Mouse (Mus musculus): ENCODE measurements around the gene Rpl31.
A peak's percentile ranks its signal among the peaks of the same experiment; 100 is the strongest.

Gene Rpl31

DNA sequence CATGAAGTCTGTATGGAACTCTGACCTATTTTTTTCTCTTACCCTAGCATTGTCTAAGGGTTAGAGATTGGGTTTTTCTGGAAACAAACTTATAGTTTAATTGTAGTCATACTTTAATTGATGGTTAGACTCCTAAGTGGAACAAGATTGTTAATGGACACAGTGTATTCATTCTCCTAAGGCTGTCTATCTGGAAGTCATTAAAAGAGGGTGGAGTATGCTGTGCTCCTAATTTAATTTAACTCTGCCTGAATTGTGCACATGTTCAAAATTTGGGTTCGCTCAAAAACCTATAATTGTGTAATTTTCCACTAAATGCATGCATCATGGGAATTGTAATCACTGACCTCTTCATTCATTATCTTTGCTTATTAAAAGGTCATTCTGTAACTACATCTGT, 2.1 kb upstream of the Rpl31 start:
- no peak for DNase-seq (ENCODE audit: low read depth, low spot score)

DNA sequence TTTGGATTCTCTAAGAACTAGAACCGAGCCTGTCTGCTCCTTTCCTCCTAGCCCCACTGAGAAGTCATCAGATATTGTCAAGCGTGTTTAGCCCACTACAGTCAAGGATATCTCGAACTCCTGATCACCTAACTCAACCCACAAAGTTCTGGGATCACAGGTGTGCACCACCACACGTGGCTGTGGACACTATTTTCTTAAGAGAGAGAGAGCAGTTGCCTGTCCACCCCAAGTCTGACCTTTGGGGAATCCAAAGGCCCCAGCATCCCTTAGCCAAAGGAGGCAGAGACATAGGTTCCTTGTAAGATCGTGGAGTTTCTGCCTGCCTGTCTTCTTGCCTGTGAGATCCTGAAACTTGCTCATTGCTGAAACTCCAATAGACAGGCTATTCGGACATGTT, 597 bp upstream of the Rpl31 start:
- no peak for DNase-seq (ENCODE audit: low read depth, low spot score)

DNA sequence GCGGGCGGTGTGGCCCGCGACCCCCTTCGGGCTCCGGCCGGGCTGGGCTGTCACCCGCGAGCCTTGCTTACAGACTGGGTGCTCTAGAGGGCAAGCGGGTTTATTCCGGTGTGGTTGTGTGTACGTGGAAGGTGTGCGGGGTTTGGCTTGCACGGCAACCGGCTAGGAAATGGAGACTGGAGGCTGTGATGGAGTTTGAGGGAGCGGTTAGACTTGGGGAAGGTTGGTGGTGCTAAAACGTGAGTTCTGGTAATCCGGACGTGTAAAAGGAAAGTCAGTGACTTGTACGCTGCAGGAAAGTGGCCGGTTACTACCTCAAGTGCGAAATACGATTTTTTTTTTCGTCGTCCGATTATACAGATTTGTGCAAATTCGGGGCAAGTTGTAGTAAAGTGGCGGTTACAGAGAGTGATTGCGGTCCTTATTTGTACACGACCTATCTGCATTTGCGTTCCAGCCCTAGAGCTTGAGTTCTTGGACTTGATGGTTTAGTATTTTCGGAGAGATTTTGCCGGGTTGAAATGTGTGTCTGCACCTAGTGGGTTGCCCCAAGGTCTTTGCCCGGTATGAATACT, 712 bp downstream of the Rpl31 start:
- DNase-seq (ENCODE audit: low read depth, low spot score), result no peak

GRCm38 (mm10) chr1:39370431-39370830, 2.8 kb downstream of the Rpl31 start:
- DNase-seq (ENCODE audit: low read depth, low spot score), result no peak

- DNase-seq (ENCODE audit: low read depth, low spot score), result no peak
Observed at GRCm38 (mm10) chr1:39372220-39372843, 4.7 kb downstream of the Rpl31 start.

DNA sequence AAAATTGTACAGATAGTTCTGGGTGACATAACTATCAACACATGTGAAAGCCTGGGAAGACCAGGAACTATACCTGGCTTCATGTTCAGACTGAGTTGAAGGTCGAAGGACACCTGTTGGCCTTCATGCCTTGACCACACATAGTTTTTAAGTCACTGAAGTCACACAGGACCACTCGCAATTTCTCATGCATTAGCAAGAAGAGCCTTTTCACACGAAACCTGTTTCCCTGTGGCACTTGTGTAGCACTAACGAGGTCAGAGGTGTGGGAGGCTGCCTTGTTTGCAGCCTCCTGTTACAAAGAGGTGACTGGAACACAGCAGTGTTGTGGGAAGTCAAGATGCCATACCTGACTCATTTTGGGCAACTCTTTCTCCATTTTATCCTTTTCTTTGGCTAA, 5.7 kb downstream of the Rpl31 start:
- DNase-seq (ENCODE audit: low read depth, low spot score), result no peak

DNA sequence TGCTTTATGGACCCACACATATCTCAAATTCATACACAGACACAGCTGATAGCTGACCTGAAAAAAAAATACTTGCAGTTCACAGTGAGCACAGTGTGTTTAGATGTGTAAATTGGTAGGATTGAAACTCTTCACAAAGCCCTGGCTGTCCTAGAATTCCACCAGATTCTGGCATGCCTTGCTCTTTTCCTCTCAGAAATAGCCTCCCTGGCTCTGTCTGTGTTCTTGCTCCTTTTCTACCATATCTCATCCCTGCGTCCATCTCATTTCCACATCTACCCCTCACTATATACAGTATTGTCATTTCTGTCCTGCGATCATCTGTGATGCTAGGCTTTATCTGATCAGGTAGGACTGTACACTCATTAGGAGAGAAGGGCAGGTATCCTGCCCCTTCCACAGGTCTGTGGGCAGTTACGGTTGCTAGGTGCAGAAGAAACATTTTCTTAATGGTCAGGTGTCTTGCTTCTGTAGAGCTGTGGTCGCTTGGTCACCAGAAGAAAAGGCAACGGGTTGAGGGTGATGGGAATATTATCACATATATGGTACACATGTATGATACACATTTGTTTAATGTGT, 6.7 kb downstream of the Rpl31 start:
- no peak for DNase-seq (ENCODE audit: low read depth, low spot score)

- DNase-seq (ENCODE audit: low read depth, low spot score), result no peak
Observed at GRCm38 (mm10) chr1:39376121-39376520, 8.5 kb downstream of the Rpl31 start.

GRCm38 (mm10) chr1:39376726-39377240, 9.1 kb downstream of the Rpl31 start:
- no peak for DNase-seq (ENCODE audit: low read depth, low spot score)

GRCm38 (mm10) chr1:39378540-39378939, 10.9 kb downstream of the Rpl31 start:
- DNase-seq (ENCODE audit: low read depth, low spot score), result no peak

DNA sequence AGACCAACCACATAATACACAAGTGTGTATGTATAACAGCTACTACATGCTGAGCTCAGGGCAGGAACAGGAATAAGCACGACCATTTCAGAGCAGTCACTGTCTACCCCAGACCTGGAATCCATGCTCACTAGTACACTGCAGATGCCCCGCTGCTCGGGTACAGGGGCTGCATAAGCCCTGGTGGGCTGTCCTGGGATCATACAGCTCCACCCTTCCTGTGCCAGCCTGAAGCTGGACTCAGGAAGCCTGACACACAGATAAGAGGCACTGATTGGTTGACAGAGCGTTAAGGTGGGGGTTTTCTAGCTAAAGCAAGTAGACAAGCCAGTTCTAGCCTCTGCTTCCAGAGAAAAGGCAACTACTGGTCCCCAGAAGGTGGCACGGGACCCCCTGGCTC, 11.4 kb downstream of the Rpl31 start:
- DNase-seq (ENCODE audit: low read depth, low spot score), result no peak

DNA sequence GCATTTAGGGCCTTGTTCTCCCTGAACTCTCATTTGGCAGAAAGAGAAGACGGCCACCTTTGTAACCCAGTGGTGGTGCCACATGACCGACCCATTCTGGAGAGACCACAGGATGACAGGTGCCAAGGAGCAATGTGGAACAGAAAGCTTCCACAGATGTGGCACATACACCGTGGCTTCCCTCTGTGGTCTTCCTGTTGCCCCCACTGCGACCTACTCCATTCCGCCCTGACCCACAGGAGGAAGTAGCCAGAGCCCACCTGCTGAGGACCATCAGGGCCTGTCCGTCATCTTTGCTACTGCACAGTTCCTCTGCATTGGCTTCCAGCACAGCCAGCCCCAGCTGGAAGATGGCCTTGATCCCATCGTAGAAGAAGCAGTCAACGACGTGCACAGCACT, 13.4 kb downstream of the Rpl31 start:
- no peak for DNase-seq (ENCODE audit: low read depth, low spot score)

DNA sequence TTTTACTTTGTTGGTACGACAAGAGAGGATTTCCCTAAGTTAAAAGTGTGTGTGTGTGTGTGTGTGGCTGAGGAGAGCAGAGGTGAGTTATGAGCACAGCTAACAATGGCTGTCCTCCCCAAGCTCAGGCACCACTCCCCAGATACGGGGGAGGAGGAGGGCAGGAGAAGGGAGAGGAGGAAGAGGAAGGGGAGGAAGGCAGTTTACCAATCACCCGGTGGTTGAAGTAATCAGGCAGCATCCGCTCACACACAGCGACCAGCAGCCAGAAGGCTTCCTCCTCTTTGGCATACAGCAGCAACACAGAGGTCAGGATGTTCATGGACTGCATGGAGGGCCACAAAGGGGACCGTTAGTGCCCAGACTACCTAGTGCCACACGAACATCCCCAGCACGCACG, 17.3 kb downstream of the Rpl31 start:
- no peak for DNase-seq (ENCODE audit: low read depth, low spot score)

DNA sequence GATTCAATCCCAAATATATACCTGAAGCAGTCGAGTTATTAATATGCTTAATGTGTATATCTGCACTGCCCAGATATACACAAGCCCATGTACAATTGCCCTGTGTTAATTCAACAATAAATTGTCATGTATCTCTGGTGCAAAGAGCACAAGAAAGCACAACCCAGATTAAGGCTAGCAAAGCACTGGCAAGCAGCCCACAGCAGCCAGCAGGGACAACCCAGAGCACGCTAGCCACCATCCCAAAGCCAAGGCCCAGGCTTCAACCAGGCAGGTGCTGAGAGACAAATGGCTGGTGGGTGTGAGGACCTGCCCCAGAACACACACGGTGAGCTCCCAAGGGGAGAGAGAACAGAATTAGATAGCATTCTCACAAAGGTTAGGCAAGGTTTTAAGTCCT, 18.8 kb downstream of the Rpl31 start:
- no peak for DNase-seq (ENCODE audit: low read depth, low spot score)

DNA sequence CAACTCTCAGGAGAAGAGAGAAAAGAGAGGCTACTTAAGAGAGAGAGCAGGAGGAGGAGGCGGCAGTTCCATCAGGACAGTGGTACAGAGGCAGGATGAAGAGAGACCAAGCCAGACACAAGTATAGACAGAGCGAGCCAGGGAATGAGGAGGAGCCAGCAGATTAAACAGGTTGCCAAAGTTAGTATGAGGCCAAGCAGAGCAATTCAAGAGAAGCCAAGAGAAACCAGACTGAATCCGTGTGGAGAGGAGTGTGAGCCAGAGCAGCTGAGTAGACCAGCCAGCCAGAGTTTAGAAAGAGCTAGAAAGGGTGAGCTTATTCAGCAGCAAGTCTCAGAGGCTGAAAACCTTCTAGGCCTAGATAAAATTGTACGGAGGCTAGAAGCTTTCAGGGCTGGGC, 19.9 kb downstream of the Rpl31 start:
- DNase-seq (ENCODE audit: low read depth, low spot score), result no peak

DNA sequence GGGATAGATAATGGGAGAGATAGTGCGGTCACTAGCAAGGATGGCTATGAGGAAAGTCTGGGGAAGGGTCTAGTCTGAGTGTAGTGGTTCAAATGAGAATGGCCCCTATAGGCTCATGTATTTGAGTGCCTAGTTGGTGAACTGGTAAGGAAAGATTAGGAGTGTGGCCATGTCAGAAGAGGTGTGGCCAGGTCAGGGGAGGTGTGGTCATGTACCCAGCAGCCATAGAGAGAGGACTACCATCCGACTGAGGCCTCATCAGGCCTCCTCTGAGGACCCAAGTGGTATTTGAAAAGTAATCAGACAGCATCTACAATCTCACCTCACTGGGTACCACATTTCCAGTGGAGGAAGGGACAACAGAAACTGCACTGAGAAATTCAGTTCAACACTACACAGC, 20.5 kb downstream of the Rpl31 start:
- no peak for DNase-seq (ENCODE audit: low read depth, low spot score)

- no peak for DNase-seq (ENCODE audit: low read depth, low spot score)
Observed at GRCm38 (mm10) chr1:39389338-39389737, 21.7 kb downstream of the Rpl31 start.

GRCm38 (mm10) chr1:39391652-39392051, 24.0 kb downstream of the Rpl31 start:
- DNase-seq (ENCODE audit: low read depth, low spot score), result no peak

- DNase-seq (ENCODE audit: low read depth, low spot score), result peak; percentile 81
Observed at GRCm38 (mm10) chr1:39392189-39392588, 24.5 kb downstream of the Rpl31 start.

GRCm38 (mm10) chr1:39393217-39393867, 25.7 kb downstream of the Rpl31 start:
- no peak for DNase-seq (ENCODE audit: low read depth, low spot score)

GRCm38 (mm10) chr1:39394096-39394495, 26.5 kb downstream of the Rpl31 start:
- no peak for DNase-seq (ENCODE audit: low read depth, low spot score)

GRCm38 (mm10) chr1:39394650-39395049, 27.0 kb downstream of the Rpl31 start:
- DNase-seq (ENCODE audit: low read depth, low spot score), result no peak

GRCm38 (mm10) chr1:39396347-39396746, 28.7 kb downstream of the Rpl31 start:
- no peak for DNase-seq (ENCODE audit: low read depth, low spot score)
